Mouse (Mus musculus) spleen, adult 2 months (tissue): ENCODE measurements around the gene Mbnl1.

ENCODE experiments used
- CTCF ChIP-seq: fragments of 200-500 bp; IDR thresholded peaks from 2 replicates; pipeline ENCODE4 v1.5.1; 2011; ENCODE audit warnings: mild to moderate bottlenecking, inconsistent platforms; ENCODE audit not compliant: insufficient read depth, insufficient read length, insufficient replicate concordance; ENCODE audit errors: extremely low read depth
- POLR2A ChIP-seq: fragments of 200-500 bp; IDR thresholded peaks from 2 replicates; pipeline ENCODE4 v1.6.1; 2011; ENCODE audit warnings: low read depth, low read length, inconsistent platforms

GRCm38 (mm10) chr3:60516054-60516674 is 43.5 kb downstream of the Mbnl1 start:
- TF ChIP-seq POLR2A (no peak), CTCF (peak; percentile 61; the same call in 1 of the 2 replicates)
